Mouse (Mus musculus) forebrain, embryonic 12.5 days (tissue): ENCODE data around the gene Cracr2a. TPM values are rescaled to one million over a fixed set of nuclear protein-coding genes. Genes with fewer than 3 reads are reported as not detected.

Source experiments
- ATAC-seq: fragments of 200-750 bp; cut with Nextera tagmentation; 2 replicates; pipeline ENCODE4 v1.8.0; 2017; ENCODE audit warnings: moderate TSS enrichment; ENCODE audit not compliant: low FRiP score
- H3K27ac ChIP-seq: fragments of 300-500 bp; sonication (generic); 2 replicates; pipeline ENCODE4 v1.5.1; 2016; ENCODE audit warnings: mild to moderate bottlenecking
- H3K27me3 ChIP-seq: fragments of 300-500 bp; sonication (generic); 2 replicates; pipeline ENCODE4 v1.6.1; 2016; ENCODE audit warnings: mild to moderate bottlenecking
- H3K36me3 ChIP-seq: fragments of 300-500 bp; sonication (generic); replicated peaks from 2 replicates; pipeline ENCODE4 v1.6.1; 2016; ENCODE audit warnings: mild to moderate bottlenecking
- H3K4me1 ChIP-seq: fragments of 300-500 bp; sonication (generic); 2 replicates; pipeline ENCODE4 v1.6.1; 2016
- H3K4me2 ChIP-seq: fragments of 300-500 bp; sonication (generic); 2 replicates; pipeline ENCODE4 v1.6.1; 2016; ENCODE audit warnings: mild to moderate bottlenecking, moderate library complexity
- H3K4me3 ChIP-seq: fragments of 300-500 bp; sonication (generic); replicated peaks from 2 replicates; pipeline ENCODE4 v1.5.1; 2016; ENCODE audit warnings: mild to moderate bottlenecking
- H3K9ac ChIP-seq: fragments of 300-500 bp; sonication (generic); 2 replicates; pipeline ENCODE4 v1.6.1; 2016; ENCODE audit warnings: mild to moderate bottlenecking
- H3K9me3 ChIP-seq: fragments of 300-500 bp; sonication (generic); 2 replicates; pipeline ENCODE4 v1.6.1; 2016
- WGBS: fragments of 180-500 bp; shearing (Covaris S2); methylation state at CpG from one replicate; pipeline ENCODE4 v1.1.7; 2016; 5-methylcytosine and 5-hydroxymethylcytosine counted together
- polyA plus RNA-seq: library from polyadenylated mRNA; unstranded; fragments of >200 nt; fragmentation: Nextera tagmentation; extraction: Ambion mirVana; gene quantifications from 2 replicates; pipeline ENCODE4 v1.2.1, GENCODE M21; 2016

Gene Cracr2a
- polyA plus RNA-seq, 1 experiment from 2014 or later, result 1.1 TPM

GRCm38 (mm10) chr6:127678998-127679397 is 117.9 kb downstream of the Cracr2a start:
- Histone ChIP-seq H3K4me2 (no peak overlapping the region), H3K27me3 (no peaks in the 10 kb centered on the region), H3K27ac (no peak overlapping the region), H3K36me3 (no peaks in the 10 kb centered on the region), H3K9ac (no peak overlapping the region), H3K4me3 (no peak overlapping the region), H3K9me3 (no peaks in the 10 kb centered on the region), H3K4me1 (no peaks in the 10 kb centered on the region)
- ATAC-seq, result no peak
- WGBS, result 80% methylated on average over 3 of the region's 3 CpGs

GRCm38 (mm10) chr6:127680784-127681183 is 119.6 kb downstream of the Cracr2a start:
- 87% methylated on average over 7 of the region's 7 CpGs for WGBS
- no peaks in the 10 kb centered on the region for H3K9me3 ChIP-seq
- H3K4me2 ChIP-seq, result no peak overlapping the region
- no peak for ATAC-seq
- peaks cover 5% of the 10 kb centered on the region; the same call in 1 of the 2 replicates for H3K4me1 ChIP-seq
- no peaks in the 10 kb centered on the region for H3K27me3 ChIP-seq
- H3K9ac ChIP-seq, result no peak overlapping the region
- H3K4me3 ChIP-seq, result no peak overlapping the region
- no peaks in the 10 kb centered on the region for H3K36me3 ChIP-seq
- H3K27ac ChIP-seq, result no peak overlapping the region

- no peaks in the 10 kb centered on the region for H3K9me3 ChIP-seq
- peaks cover 5% of the 10 kb centered on the region; the same call in 1 of the 2 replicates for H3K4me1 ChIP-seq
- no peak overlapping the region for H3K4me2 ChIP-seq
- no peak for ATAC-seq
- no peak overlapping the region for H3K27ac ChIP-seq
- no peaks in the 10 kb centered on the region for H3K36me3 ChIP-seq
- no peak overlapping the region for H3K4me3 ChIP-seq
- H3K27me3 ChIP-seq, result no peaks in the 10 kb centered on the region
- 64% methylated on average over 8 of the region's 8 CpGs for WGBS
- no peak overlapping the region for H3K9ac ChIP-seq
These were observed 122.4 kb downstream of the Cracr2a start for GRCm38 (mm10) chr6:127683561-127683960.

- H3K4me1 ChIP-seq, result peaks cover 5% of the 10 kb centered on the region; the same call in 1 of the 2 replicates
- H3K4me3 ChIP-seq, result no peak overlapping the region
- H3K27me3 ChIP-seq, result no peaks in the 10 kb centered on the region
- no peaks in the 10 kb centered on the region for H3K9me3 ChIP-seq
- H3K27ac ChIP-seq, result no peak overlapping the region
- no peak for ATAC-seq
- 0 out of 2 replicates have a peak, but pooled peaks cover 5% of the 10 kb centered on the region for H3K36me3 ChIP-seq
- H3K4me2 ChIP-seq, result no peak overlapping the region
- WGBS, result 72% methylated on average over 4 of the region's 4 CpGs
- H3K9ac ChIP-seq, result no peak overlapping the region
These were observed 123.8 kb downstream of the Cracr2a start for GRCm38 (mm10) chr6:127684981-127685380.

- Histone ChIP-seq H3K36me3 (0 out of 2 replicates have a peak, but pooled peaks cover 5% of the 10 kb centered on the region), H3K9me3 (no peaks in the 10 kb centered on the region), H3K4me1 (peaks cover 8% of the 10 kb centered on the region; the same call in 1 of the 2 replicates), H3K4me3 (no peak overlapping the region), H3K27ac (no peak overlapping the region), H3K4me2 (no peak overlapping the region), H3K27me3 (no peaks in the 10 kb centered on the region), H3K9ac (no peak overlapping the region)
- WGBS, result 94% methylated on average over 6 of the region's 6 CpGs
- ATAC-seq, result no peak
These were observed 126.2 kb downstream of the Cracr2a start for GRCm38 (mm10) chr6:127687181-127687860.

- WGBS, result 56% methylated on average over 7 of the region's 7 CpGs
- no peak for ATAC-seq
- no peak overlapping the region for H3K4me2 ChIP-seq
- H3K36me3 ChIP-seq, result peaks cover 5% of the 10 kb centered on the region; the same call in 1 of the 2 replicates
- H3K9me3 ChIP-seq, result no peaks in the 10 kb centered on the region
- H3K4me1 ChIP-seq, result 0 out of 2 replicates have a peak, but pooled peaks cover 5% of the 10 kb centered on the region
- no peaks in the 10 kb centered on the region for H3K27me3 ChIP-seq
- H3K9ac ChIP-seq, result no peak overlapping the region
- no peak overlapping the region for H3K4me3 ChIP-seq
- H3K27ac ChIP-seq, result no peak overlapping the region
These were observed 131.2 kb downstream of the Cracr2a start for GRCm38 (mm10) chr6:127692298-127692697.

- ATAC-seq, result no peak
- 88% methylated on average over 7 of the region's 7 CpGs for WGBS
- H3K36me3 ChIP-seq, result peaks cover 5% of the 10 kb centered on the region; the same call in 1 of the 2 replicates
These were observed 132.5 kb downstream of the Cracr2a start for GRCm38 (mm10) chr6:127693681-127694080.

GRCm38 (mm10) chr6:127701036-127701783 is 140.1 kb downstream of the Cracr2a start:
- ATAC-seq, result peak; percentile 88
- H3K4me3 ChIP-seq, result no peak overlapping the region
- no peaks in the 10 kb centered on the region for H3K9me3 ChIP-seq
- H3K4me2 ChIP-seq, result no peak overlapping the region
- peak overlapping the region; percentile 76 for H3K27ac ChIP-seq
- H3K4me1 ChIP-seq, result peaks cover 33% of the 10 kb centered on the region
- H3K9ac ChIP-seq, result no peak overlapping the region
- H3K36me3 ChIP-seq, result no peaks in the 10 kb centered on the region; the same call in 1 of the 2 replicates
- 0 out of 2 replicates have a peak, but pooled peaks cover 3% of the 10 kb centered on the region for H3K27me3 ChIP-seq
- 14% methylated on average over 10 of the region's 11 CpGs for WGBS

More at GRCm38 (mm10) chr6:127693681-127694080, 132.5 kb downstream of the Cracr2a start:
- no peak overlapping the region for H3K4me2 ChIP-seq
- no peak overlapping the region for H3K9ac ChIP-seq
- H3K27me3 ChIP-seq, result no peaks in the 10 kb centered on the region
- H3K4me3 ChIP-seq, result no peak overlapping the region
- H3K9me3 ChIP-seq, result no peaks in the 10 kb centered on the region
- H3K4me1 ChIP-seq, result 0 out of 2 replicates have a peak, but pooled peaks cover 5% of the 10 kb centered on the region
- H3K27ac ChIP-seq, result no peak overlapping the region

GRCm38 (mm10) chr6:127708218-127708628 is 147.1 kb downstream of the Cracr2a start:
- peaks cover 16% of the 10 kb centered on the region for H3K4me1 ChIP-seq
- no peak for ATAC-seq
- no peak overlapping the region for H3K4me2 ChIP-seq
- H3K27ac ChIP-seq, result no peak overlapping the region
- no peak overlapping the region for H3K9ac ChIP-seq
- H3K4me3 ChIP-seq, result no peak overlapping the region
- H3K36me3 ChIP-seq, result no peaks in the 10 kb centered on the region
- 69% methylated on average over 1 of the region's 1 CpGs for WGBS
- no peaks in the 10 kb centered on the region for H3K9me3 ChIP-seq
- 0 out of 2 replicates have a peak, but pooled peaks cover 6% of the 10 kb centered on the region for H3K27me3 ChIP-seq

GRCm38 (mm10) chr6:127714906-127715305 is 153.8 kb downstream of the Cracr2a start:
- Histone ChIP-seq H3K9me3 (no peaks in the 10 kb centered on the region), H3K36me3 (no peaks in the 10 kb centered on the region), H3K4me1 (peaks cover 28% of the 10 kb centered on the region), H3K4me3 (no peak overlapping the region), H3K27me3 (0 out of 2 replicates have a peak, but pooled peaks cover 3% of the 10 kb centered on the region), H3K9ac (no peak overlapping the region), H3K27ac (no peak overlapping the region), H3K4me2 (no peak overlapping the region)
- 90% methylated on average over 5 of the region's 5 CpGs for WGBS
- no peak for ATAC-seq

GRCm38 (mm10) chr6:127715428-127715827 is 154.3 kb downstream of the Cracr2a start:
- WGBS, result 80% methylated on average over 5 of the region's 5 CpGs
- Histone ChIP-seq H3K4me1 (peaks cover 28% of the 10 kb centered on the region), H3K27ac (no peak overlapping the region), H3K9me3 (no peaks in the 10 kb centered on the region), H3K9ac (no peak overlapping the region), H3K4me2 (no peak overlapping the region), H3K36me3 (no peaks in the 10 kb centered on the region), H3K27me3 (0 out of 2 replicates have a peak, but pooled peaks cover 3% of the 10 kb centered on the region), H3K4me3 (no peak overlapping the region)
- ATAC-seq, result no peak
